Comparison of ENCODE assay signal across 11 mouse cellular contexts in genomic region chr4:147361872-147362271, GRCm38 (mm10). TPM values are rescaled to one million over a fixed set of nuclear protein-coding genes. Genes with fewer than 3 reads are reported as not detected.
"Had no signal": no experiment of that assay in that cellular context is flagged by ENCODE, and none has a peak within 500 bp of the region (broad histone marks: within the 10 kb centered on the region; RNA-seq: fewer than 3 reads in every experiment).

No protein-coding gene starts in this region.

RNA-seq across cellular contexts. Expression of gene Zfp978, which starts 0.8 kb away (rescaled TPM):
- polyA plus RNA-seq: neural tube, embryonic 13.5 days; neural tube, embryonic 14.5 days; neural tube, embryonic 15.5 days; small intestine, adult 2 months; spleen, adult 2 months; stomach, embryonic 15.5 days; stomach, embryonic 16.5 days; stomach, postnatal 0 days; thymus, adult 2 months; thymus, postnatal 0 days; urinary bladder, adult 2 months had no signal

RNA-seq across cellular contexts. Expression of gene Zfp988, which starts 56.4 kb away (rescaled TPM):
- polyA plus RNA-seq: small intestine, adult 2 months; spleen, adult 2 months; thymus, adult 2 months had no signal
